Mouse (Mus musculus): Measurements from ENCODE around the gene Klf13. TPM values are rescaled to one million over a fixed set of nuclear protein-coding genes. Genes with fewer than 3 reads are reported as not detected.

Gene Klf13
- polyA plus RNA-seq, 2 experiments, result 3.4 to 15.8 TPM

DNA sequence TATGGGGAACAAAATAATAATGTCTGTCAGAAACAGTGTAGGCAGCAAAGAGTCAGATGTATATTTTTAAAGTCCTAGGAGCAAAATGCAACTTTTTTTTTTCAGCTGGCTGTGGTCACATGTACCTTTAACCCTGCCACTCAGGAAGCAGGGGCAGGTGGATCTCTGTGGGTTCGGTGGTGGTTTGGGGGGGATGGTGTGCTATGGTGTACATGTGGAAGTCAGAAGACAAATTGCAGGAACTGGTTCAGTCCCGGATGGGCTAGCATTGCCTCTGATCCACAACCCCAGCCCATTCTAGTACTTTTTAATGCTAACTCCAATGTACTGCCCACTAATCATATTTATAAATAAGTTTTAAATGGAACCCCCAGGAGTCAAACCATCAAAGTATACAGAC is 45.6 kb upstream of the Klf13 start:
- no peaks in the 10 kb centered on the region for H3K27me3 ChIP-seq (ENCODE audit: control insufficient read depth, insufficient read depth, low read length)
- no peak overlapping the region for H3K27ac ChIP-seq

DNA sequence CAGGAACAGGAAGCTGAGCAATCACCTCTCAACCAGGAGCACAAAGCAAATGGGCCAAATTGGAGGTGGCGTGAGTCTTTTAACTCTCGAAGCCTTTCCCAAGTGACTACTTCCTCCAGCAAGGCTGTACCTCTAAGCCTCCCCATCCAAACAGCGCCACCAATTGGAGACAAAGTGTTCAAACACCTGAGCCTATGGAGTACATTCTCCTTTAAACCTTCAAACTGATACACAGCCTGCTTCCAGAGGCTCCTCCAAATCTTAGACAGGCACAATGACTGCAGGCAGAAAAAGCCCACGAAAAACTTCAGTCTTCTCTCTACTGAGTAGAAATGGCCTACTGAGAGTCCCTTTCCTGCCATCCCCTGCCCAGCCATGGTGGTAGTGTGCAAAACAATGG is 38.9 kb upstream of the Klf13 start:
- no peak overlapping the region for H3K4me2 ChIP-seq (ENCODE audit: low read depth)
- no peak overlapping the region for H3K4me3 ChIP-seq (ENCODE audit: insufficient read depth in 1 of 2, low read depth in 2 of 2, low read length in 2 of 2)
- 79% methylated on average over 4 of the region's 4 CpGs for WGBS (ENCODE audit: insufficient replicate concordance)
- no peak for TF ChIP-seq EP300 (IDR thresholded peaks at IDR 0.05; ENCODE audit: low read depth)
- TF ChIP-seq CTCF (IDR thresholded peaks at IDR 0.05; ENCODE audit: low read depth), result no peak
- ATAC-seq (ENCODE audit: insufficient read depth) (no peak), DNase-seq (ENCODE audit: low read depth in 3 of 3, low spot score in 3 of 3) (no peak)
- H3K9ac ChIP-seq (replicated peaks), result no peak overlapping the region
- H3K36me3 ChIP-seq (replicated peaks; ENCODE audit: control insufficient read depth, insufficient read depth, low read depth), result no peaks in the 10 kb centered on the region
- H3K4me1 ChIP-seq (replicated peaks; ENCODE audit: control insufficient read depth in 2 of 2, insufficient read depth in 2 of 2, low read length in 1 of 2), result peaks cover 19 to 20% of the 10 kb centered on the region in 2 experiments
- H3K27me3 ChIP-seq (ENCODE audit: control insufficient read depth, insufficient read depth, low read length), result no peaks in the 10 kb centered on the region
- no peaks in the 10 kb centered on the region; the same call in 1 of the 2 replicates for H3K9me3 ChIP-seq (ENCODE audit: control insufficient read depth, low read length)
- no peak overlapping the region for H3K27ac ChIP-seq

More for the DNA sequence above, 45.6 kb upstream of the Klf13 start:
- H3K4me1 ChIP-seq (replicated peaks; ENCODE audit: control insufficient read depth in 2 of 2, insufficient read depth in 2 of 2, low read length in 1 of 2), result peaks cover 33 to 43% of the 10 kb centered on the region in 2 experiments
- TF ChIP-seq CTCF (IDR thresholded peaks at IDR 0.05; ENCODE audit: low read depth) (no peak), EP300 (IDR thresholded peaks at IDR 0.05; ENCODE audit: low read depth) (0 out of 2 replicates have a peak, but pooled peaks have one; percentile 1)
- no peak overlapping the region for H3K4me2 ChIP-seq (ENCODE audit: low read depth)
- no peak overlapping the region for H3K9ac ChIP-seq (replicated peaks)
- WGBS (ENCODE audit: insufficient replicate concordance), result 29% methylated on average over 2 of the region's 2 CpGs
- no peak overlapping the region for H3K4me3 ChIP-seq (ENCODE audit: insufficient read depth in 1 of 2, low read depth in 2 of 2, low read length in 2 of 2)
- ATAC-seq (ENCODE audit: insufficient read depth), result no peak
- H3K36me3 ChIP-seq (replicated peaks; ENCODE audit: control insufficient read depth, insufficient read depth, low read depth), result no peaks in the 10 kb centered on the region
- no peaks in the 10 kb centered on the region for H3K9me3 ChIP-seq (ENCODE audit: control insufficient read depth, low read length)
- no peak for DNase-seq (ENCODE audit: low read depth in 3 of 3, low spot score in 3 of 3)

DNA sequence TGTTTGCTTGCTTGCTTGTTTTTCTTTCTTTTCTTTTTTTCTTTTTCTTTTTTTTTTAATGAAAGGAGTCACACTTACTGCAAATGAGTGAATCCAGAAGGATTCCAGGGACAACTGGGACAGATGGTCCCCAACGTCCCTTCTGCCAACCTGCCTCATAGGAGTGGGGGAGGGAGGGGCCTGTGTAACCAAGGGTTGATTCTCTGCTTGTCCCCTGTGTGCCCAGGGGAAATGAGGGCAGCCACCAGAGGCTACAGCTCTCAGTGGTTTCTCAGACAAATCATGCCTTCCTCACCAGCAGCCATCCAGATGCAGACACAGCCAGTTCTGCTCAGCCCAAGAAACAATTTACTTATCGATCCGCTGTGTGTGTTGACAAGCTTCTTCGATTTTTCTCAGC is 32.3 kb upstream of the Klf13 start:
- H3K4me1 ChIP-seq (replicated peaks; ENCODE audit: control insufficient read depth in 2 of 2, insufficient read depth in 2 of 2, low read length in 1 of 2), result peaks cover 18 to 25% of the 10 kb centered on the region in 2 experiments
- no peaks in the 10 kb centered on the region for H3K9me3 ChIP-seq (ENCODE audit: control insufficient read depth, low read length)
- no peaks in the 10 kb centered on the region for H3K27me3 ChIP-seq (ENCODE audit: control insufficient read depth, insufficient read depth, low read length)
- WGBS (ENCODE audit: insufficient replicate concordance), result 72% methylated on average over 4 of the region's 4 CpGs
- H3K27ac ChIP-seq, result no peak overlapping the region
- H3K4me3 ChIP-seq (ENCODE audit: insufficient read depth in 1 of 2, low read depth in 2 of 2, low read length in 2 of 2), result no peak overlapping the region
- TF ChIP-seq CTCF (IDR thresholded peaks at IDR 0.05; ENCODE audit: low read depth) (no peak), EP300 (IDR thresholded peaks at IDR 0.05; ENCODE audit: low read depth) (no peak)
- H3K36me3 ChIP-seq (replicated peaks; ENCODE audit: control insufficient read depth, insufficient read depth, low read depth), result no peaks in the 10 kb centered on the region
- no peak overlapping the region for H3K4me2 ChIP-seq (ENCODE audit: low read depth)
- no peak for DNase-seq (ENCODE audit: low read depth in 3 of 3, low spot score in 3 of 3)
- no peak overlapping the region for H3K9ac ChIP-seq (replicated peaks)
- no peak for ATAC-seq (ENCODE audit: insufficient read depth)

- DNase-seq (ENCODE audit: low read depth in 3 of 3, low spot score in 3 of 3) (no peak), ATAC-seq (ENCODE audit: insufficient read depth) (no peak)
- Histone ChIP-seq H3K27ac (no peak overlapping the region), H3K27me3 (ENCODE audit: control insufficient read depth, insufficient read depth, low read length) (no peaks in the 10 kb centered on the region), H3K9me3 (ENCODE audit: control insufficient read depth, low read length) (no peaks in the 10 kb centered on the region), H3K36me3 (replicated peaks; ENCODE audit: control insufficient read depth, insufficient read depth, low read depth) (no peaks in the 10 kb centered on the region), H3K9ac (replicated peaks) (no peak overlapping the region), H3K4me3 (ENCODE audit: insufficient read depth in 1 of 2, low read depth in 2 of 2, low read length in 2 of 2) (no peak overlapping the region), H3K4me1 (replicated peaks; ENCODE audit: control insufficient read depth in 2 of 2, insufficient read depth in 2 of 2, low read length in 1 of 2) (peaks cover 23 to 32% of the 10 kb centered on the region in 2 experiments), H3K4me2 (ENCODE audit: low read depth) (no peak overlapping the region)
- TF ChIP-seq CTCF (IDR thresholded peaks at IDR 0.05; ENCODE audit: low read depth) (no peak), EP300 (IDR thresholded peaks at IDR 0.05; ENCODE audit: low read depth) (no peak)
- WGBS (ENCODE audit: insufficient replicate concordance), result 78% methylated on average over 3 of the region's 3 CpGs
Measured at GRCm38 (mm10) chr7:63969941-63970340, 31.2 kb upstream of the Klf13 start.

DNA sequence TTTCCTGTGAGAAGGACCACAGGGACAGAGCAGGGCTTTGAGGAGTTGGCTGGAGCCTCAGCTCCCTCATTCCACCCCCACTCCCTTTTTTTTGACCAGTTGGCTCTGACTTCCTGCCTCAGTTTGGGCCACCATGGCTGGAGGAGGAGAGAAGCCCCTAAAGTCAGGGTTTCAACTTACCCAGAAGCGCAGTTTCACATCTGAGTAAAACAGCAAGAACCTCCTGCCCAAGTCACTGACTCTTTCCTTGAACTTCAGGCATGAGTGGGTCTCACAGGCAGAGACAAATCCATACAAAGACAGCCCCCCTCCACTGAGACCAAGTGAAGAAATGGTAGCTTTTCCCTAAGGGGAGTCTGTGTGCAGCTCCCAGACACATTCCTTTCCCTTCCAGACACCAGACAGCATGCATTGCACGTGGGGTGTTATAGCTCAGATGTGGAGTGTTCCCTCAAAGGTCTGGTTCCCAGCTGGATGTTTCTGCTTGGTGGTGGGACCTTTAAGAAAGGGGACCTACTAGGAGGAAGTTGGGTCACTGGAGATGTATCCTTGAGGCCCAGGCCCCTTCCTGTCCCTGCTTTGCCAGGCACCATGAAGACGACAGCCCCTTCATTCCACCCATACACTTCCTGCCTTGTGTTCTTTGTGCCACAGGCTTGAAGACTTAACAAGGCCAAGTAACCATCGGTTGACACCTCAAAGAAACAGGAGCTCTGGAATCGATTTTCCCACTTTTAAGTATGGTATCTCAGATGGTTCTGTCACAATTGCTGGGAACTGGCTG is 27.1 kb upstream of the Klf13 start:
- no peak for DNase-seq (ENCODE audit: low read depth in 3 of 3, low spot score in 3 of 3)
- ATAC-seq (ENCODE audit: insufficient read depth), result no peak
- Histone ChIP-seq H3K4me1 (replicated peaks; ENCODE audit: control insufficient read depth in 2 of 2, insufficient read depth in 2 of 2, low read length in 1 of 2) (peaks cover 12 to 22% of the 10 kb centered on the region in 2 experiments), H3K9ac (replicated peaks) (no peak overlapping the region), H3K27me3 (ENCODE audit: control insufficient read depth, insufficient read depth, low read length) (no peaks in the 10 kb centered on the region), H3K4me3 (ENCODE audit: insufficient read depth in 1 of 2, low read depth in 2 of 2, low read length in 2 of 2) (no peak overlapping the region), H3K27ac (no peak overlapping the region), H3K4me2 (ENCODE audit: low read depth) (no peak overlapping the region), H3K36me3 (replicated peaks; ENCODE audit: control insufficient read depth, insufficient read depth, low read depth) (no peaks in the 10 kb centered on the region), H3K9me3 (ENCODE audit: control insufficient read depth, low read length) (no peaks in the 10 kb centered on the region)
- 45% methylated on average over 5 of the region's 5 CpGs for WGBS (ENCODE audit: insufficient replicate concordance)
- TF ChIP-seq EP300 (IDR thresholded peaks at IDR 0.05; ENCODE audit: low read depth), result no peak
- no peak for TF ChIP-seq CTCF (IDR thresholded peaks at IDR 0.05; ENCODE audit: low read depth)

Data from liver, embryonic 14.5 days (tissue).